Mouse (Mus musculus) liver (tissue): Measurements from ENCODE around the gene Dhrs13.
"Not testable (repeated sequence)": the region's sequence is repeated elsewhere in the genome, so short reads cannot be mapped to it uniquely, and the experiment has no call there.

ENCODE experiments used
- DNase-seq: peaks from one replicate; pipeline ENCODE4 v3.0.0-alpha.2; 2020; ENCODE audit warnings: mixed read lengths

Dhrs13 gene

GRCm38 (mm10) chr11:78031947-78032808, at the start of gene Dhrs13:
Gene Dhrs13 (plus strand): TSS chr11:78032280.
- DNase-seq = peak; percentile 96

GRCm38 (mm10) chr11:77982441-77982905, 49.6 kb upstream of the Dhrs13 start, which contains the start of gene Phf12:
Gene Phf12 (plus strand): TSS chr11:77982754.
- peak; percentile 99 for DNase-seq

DNA sequence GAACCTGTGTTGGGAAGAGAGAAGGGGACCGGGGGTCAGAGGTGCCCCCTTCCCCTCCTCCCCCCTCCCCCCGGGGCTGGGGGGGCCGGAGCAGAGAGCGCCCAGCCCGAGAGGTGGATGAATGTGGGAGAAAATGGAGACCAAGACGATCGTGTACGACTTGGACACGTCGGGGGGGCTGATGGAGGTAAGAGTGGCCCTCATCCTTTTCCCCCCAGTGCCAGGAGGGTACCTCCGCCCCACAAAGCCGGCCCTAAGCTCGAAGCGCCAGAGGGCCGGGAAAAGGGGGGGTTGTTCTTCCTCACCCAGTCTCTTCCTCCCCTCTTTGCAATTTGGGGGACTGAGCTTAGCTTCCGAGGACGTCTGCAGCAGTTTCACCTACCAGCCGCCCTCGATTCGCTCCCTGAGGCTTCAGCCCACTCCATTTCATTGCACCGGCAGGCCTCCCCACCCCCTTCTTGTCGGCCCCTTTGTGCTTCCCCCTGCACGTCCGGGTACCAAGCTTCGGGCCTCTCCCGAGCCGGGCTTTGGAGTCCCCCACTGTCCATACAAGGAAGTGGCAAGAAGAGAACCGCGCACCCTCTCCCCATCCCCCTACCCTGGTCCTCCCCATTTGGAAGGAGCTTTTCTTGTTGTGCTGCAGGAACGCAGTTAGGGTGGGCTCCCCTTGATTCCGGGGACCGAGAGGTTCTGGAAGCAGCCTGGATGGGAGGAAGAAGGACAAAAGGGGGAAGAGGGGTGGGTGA, 48.7 kb upstream of the Dhrs13 start:
- DNase-seq = peak; percentile 66

GRCm38 (mm10) chr11:77983937-77984835, 47.9 kb upstream of the Dhrs13 start:
- peak; percentile 81 for DNase-seq

GRCm38 (mm10) chr11:77984836-77985231, 47.2 kb upstream of the Dhrs13 start:
- peak; percentile 49 for DNase-seq

DNA sequence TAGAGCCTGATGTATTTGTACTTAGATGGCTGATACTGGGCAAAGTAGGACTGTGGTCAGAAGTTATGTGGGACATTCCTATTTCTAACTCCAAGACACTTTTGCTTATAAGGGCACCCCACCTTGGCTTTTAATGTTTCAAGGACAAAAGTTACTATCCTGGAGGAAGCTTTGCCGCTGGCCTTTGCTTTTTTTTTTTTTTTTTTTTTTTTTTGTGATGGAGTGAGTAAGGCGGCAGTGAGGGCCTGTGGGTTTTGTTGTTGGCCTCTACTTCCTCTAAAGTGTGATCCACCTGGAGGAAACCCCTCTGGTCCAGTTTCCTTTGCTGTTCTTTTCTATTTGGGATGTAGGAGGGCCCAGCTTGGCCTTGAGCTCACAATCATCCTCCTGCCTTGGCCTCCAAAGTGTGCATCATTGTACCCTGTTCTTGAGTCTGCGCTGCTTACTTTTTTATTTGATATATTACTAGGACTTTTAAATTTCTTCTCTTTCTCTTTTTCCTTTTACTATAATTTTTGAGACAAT, 46.5 kb upstream of the Dhrs13 start:
- no peak for DNase-seq

DNA sequence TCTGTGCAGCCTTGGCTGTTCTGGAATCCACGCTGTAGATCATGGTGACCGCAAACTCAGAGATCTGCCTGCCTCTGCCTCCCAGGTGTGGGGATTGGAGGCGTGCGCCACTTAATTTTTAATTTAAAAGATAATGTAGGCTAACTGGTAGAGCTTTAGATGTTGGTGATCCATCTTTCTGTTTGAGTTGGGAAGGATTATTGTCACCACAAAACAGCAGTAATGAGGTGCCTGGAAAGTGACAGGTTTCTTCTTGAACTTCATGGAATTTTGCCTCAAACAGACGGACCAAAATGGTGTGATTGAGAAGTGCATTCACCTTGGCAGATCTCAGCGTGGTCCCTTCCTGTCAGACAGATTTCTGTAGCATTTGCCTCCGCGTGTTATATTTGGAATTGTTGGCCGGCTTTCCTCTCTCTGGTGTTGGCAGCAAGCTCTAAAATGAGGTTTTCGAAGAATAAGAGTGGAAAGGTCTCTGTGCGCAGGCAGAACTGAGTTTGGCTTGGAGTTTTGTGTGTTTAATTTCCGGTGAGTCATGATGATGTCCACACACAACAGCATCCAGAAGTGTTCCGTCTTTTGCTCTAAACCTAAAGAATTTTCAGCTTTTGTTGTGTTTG, 42.9 kb upstream of the Dhrs13 start:
- no peak for DNase-seq

GRCm38 (mm10) chr11:77995556-77995955, 36.5 kb upstream of the Dhrs13 start:
- DNase-seq = no peak

- DNase-seq = no peak
These were observed 25.6 kb upstream of the Dhrs13 start for GRCm38 (mm10) chr11:78006446-78006845.

- peak; percentile 79 for DNase-seq
These were observed 12.4 kb upstream of the Dhrs13 start for GRCm38 (mm10) chr11:78019676-78020075.

GRCm38 (mm10) chr11:78023607-78024006, 8.5 kb upstream of the Dhrs13 start:
- DNase-seq = peak; percentile 38

DNA sequence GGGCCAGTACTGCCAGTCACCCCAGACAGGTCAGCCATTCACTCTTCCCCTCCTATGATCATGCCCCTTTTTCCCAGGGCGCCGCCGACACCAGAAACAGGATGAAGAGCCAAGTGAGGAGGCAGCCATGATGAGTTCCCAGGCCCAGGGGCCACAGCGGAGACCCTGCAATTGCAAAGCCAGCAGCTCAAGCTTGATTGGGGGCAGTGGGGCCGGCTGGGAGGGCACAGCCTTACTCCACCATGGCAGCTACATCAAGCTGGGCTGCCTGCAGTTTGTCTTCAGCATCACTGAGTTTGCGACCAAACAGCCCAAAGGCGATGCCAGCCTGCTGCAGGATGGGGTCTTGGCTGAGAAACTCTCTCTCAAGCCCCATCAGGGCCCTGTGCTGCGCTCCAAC, 2.8 kb upstream of the Dhrs13 start:
- DNase-seq = no peak

DNA sequence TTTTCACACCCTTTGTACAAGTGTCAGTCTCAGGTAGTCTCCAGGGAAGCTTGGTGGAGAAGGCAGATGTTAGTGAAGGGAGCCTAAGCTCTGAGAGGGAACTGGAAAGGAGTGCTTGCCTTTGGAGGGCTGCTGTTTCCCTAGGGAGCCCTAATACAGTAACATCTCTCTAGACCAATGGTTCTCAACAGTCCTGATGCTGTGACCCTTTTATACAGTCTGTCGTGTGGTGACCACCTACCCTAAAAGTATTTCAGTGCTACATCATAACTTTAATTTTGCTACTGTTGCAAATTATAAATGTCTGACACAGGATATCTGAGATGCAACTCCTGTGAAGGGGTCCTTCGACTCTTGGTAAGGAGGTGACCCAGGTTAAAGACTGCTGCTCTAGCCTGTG, 1.5 kb upstream of the Dhrs13 start:
- no peak for DNase-seq

GRCm38 (mm10) chr11:78031389-78031788, 691 bp upstream of the Dhrs13 start:
- DNase-seq = no peak

- DNase-seq = no peak
These were observed 722 bp downstream of the Dhrs13 start for GRCm38 (mm10) chr11:78032809-78033195.

- no peak for DNase-seq
These were observed 2.0 kb downstream of the Dhrs13 start for GRCm38 (mm10) chr11:78033931-78034617.

DNA sequence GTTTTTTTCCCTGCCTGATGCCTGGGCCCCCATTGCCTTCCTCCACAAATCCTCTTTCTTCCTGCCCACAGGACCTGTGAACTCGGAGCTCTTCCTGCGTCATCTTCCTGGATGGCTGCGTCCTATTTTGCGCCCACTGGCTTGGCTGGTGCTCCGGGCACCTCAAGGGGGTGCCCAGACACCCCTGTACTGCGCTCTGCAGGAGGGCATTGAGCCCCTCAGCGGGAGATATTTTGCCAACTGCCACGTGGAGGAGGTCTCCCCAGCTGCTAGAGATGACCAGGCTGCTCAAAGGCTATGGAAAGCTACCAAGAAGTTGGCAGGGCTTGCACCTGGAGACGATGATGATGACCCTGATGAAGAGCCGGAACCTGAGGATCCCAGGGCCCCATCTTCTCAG, 4.7 kb downstream of the Dhrs13 start:
- no peak for DNase-seq

DNA sequence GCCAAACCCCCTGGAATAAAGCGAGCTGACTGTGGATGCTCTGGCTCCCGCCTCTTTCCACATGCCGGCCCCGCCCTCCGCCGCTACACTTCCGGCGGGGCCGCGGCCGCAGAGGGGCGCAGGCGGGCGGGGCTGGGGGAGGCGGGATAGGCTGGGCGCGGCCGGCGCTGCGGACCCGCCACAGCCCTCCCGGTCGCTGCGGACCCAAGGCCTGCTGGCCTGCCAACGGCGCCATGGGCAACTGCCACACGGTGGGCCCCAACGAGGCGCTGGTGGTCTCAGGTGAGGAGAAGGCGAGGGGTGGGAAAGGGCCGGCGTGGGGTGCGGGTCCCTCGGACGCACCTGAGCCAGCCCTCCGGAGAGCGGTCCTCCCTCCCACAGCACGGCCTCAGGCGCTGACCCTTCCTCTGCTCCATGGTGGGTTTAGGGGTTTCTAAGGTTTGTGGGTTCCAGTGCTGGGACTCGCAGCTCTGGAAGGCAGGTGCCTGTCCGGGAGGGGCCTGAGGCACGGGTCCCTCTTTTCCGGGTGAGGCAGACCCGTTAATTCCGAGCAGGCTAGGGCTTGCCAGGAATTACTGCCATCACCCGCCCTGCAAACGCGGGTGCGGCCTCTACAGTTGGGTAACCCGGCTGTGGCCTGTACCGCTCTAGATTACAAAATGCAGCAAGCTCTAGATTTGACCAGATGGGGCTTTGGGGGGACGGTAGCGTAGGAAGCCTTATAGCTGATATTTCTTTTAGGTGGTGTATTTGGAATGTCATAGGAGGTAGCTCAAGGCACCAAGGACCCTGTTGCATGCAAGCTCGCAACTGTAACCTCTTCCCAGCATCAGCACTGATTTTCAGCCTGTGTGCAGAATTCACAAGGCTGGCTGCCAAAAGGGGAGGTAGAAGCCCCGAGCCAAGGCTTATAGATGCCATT, 6.0 kb downstream of the Dhrs13 start, which contains the start of gene Flot2:
Gene Flot2, plus strand, starts transcription at position 101 of the 922 bp plus-strand sequence.
- peak; percentile 79 for DNase-seq

DNA sequence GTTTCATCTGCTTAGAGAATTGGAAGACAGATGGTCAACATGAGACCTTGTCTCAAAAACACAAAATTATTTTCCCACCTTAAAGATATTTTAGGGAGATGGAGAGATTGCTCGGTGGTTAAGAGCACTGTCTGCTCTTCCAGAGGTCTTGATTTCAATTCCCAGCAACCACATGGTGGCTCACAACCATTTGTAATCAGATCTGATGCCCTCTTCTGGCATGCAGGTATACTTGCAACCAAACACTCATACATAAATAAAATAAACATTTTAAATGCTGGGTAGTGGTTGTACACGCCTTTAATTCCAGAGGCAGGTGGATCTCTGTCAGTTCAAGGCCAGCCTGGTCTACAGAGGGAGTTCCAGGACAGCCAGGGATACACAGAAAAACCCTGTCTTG, 8.8 kb downstream of the Dhrs13 start:
- no peak for DNase-seq

DNA sequence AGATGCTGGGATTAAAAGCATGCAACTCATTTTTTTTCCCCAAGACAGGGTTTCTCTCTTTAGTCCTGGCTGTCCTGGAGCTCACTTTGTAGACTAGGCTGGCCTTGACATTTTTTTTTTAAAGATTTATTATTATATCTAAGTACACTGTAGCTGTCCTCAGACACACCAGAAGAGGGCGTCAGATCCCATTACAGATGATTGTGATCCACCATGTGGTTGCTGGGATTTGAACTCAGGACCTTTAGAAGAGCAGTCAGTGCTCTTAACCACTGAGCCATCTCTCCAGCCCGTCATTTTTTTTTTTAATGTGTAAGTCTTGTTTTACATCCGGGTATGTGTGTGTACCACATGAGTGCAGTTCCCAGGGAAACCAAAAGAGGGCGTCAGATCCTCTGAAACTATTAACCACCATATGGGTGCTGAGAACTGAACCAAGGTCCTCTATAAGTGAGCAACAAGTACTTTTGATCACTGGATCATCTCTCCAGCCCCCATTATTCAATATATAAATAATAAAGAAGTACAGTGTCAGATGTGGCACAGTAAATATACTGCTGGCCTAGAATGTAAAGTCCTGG, 10.3 kb downstream of the Dhrs13 start:
- not testable (repeated sequence) for DNase-seq
